Mouse (Mus musculus) spleen, postnatal 4 days (tissue): ENCODE measurements around the gene Mybbp1a.
"Not testable (repeated sequence)": the region's sequence is repeated elsewhere in the genome, so short reads cannot be mapped to it uniquely, and the experiment has no call there.

Source experiments
- DNase-seq, 2 experiments: peaks; one replicate each; pipeline ENCODE4 v3.0.0; 2022; ENCODE audit warnings: low spot score in 2 of 2

Mybbp1a gene

GRCm38 (mm10) chr11:72413016-72413415 lies 28.1 kb upstream of the Mybbp1a start:
- no peak for DNase-seq

DNA sequence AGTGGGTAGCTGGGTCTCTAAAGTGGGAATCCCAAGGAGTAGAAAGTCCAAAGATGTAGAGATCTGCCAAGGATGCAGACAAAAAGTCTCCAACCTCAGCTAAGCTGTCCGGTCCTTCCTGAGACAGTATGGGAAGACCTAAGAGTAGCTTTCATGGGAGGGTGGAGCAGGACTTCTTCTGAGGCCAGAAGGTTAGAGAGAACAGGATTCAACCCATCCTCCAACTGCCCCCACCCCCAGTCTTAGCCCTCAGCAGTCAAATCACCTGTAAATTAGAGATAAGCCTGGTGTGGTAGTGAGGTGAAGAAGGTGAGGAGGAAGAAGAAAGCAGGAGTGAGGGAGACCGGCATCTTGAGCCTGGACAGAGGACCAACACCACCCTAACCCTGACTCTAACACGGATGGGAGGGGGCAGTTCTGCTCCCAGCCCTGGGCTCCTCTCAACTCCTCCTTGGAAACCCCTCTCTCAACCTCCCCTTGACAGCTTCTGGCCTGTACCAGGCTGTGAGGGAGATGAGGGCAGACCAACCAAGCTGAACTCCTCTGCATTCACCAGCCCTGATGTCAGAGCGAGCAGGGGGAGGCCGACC lies 27.5 kb upstream of the Mybbp1a start:
- DNase-seq, result no peak

DNA sequence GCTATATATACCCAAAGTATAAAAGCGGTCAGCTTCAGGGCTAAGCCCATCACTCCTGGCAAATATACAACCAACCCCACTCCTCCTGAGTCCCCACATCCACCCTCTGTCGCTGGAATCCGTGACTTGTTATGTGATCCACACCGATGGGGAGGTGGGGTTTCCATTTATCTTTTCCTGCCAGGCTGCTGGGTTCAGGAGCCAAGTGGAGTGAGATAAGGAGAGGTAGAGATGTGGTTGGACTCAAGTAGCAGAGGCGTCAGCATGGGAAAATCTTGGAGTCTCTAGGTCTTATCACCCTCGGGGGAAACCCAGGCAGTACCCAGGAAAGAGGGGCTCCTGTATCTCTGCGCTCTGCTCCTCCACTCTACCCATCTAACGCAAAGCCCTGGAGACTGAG lies 26.0 kb upstream of the Mybbp1a start:
- DNase-seq, result no peak

GRCm38 (mm10) chr11:72416666-72417065 lies 24.5 kb upstream of the Mybbp1a start:
- DNase-seq, result no peak

- no peak for DNase-seq
Observed at GRCm38 (mm10) chr11:72417376-72417775, 23.8 kb upstream of the Mybbp1a start.

GRCm38 (mm10) chr11:72418227-72418626 lies 22.9 kb upstream of the Mybbp1a start:
- no peak for DNase-seq

GRCm38 (mm10) chr11:72419006-72419405 lies 22.1 kb upstream of the Mybbp1a start:
- no peak for DNase-seq

- DNase-seq, result no peak
Observed at GRCm38 (mm10) chr11:72420460-72421122, 20.6 kb upstream of the Mybbp1a start.

GRCm38 (mm10) chr11:72421518-72422278 lies 19.5 kb upstream of the Mybbp1a start:
- no peak for DNase-seq

DNA sequence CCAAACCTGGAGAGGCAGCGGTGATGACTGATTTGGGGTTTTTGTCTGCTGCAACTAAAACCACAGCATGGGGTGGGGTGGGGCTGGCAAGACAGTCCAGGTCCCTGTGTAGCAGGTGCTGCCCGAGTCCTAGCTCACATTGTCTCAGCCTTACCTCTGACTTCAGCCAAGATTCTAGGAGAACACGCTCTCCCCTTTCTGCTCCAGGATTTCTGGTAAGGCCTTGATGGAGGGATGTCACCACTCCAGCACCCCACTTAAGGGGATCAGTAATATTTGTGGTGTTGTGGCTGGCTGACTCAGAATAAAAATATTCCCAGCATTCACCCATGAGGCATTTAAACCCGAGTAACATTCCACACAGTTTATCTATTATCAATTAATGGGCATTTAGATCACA lies 17.5 kb upstream of the Mybbp1a start:
- no peak for DNase-seq

DNA sequence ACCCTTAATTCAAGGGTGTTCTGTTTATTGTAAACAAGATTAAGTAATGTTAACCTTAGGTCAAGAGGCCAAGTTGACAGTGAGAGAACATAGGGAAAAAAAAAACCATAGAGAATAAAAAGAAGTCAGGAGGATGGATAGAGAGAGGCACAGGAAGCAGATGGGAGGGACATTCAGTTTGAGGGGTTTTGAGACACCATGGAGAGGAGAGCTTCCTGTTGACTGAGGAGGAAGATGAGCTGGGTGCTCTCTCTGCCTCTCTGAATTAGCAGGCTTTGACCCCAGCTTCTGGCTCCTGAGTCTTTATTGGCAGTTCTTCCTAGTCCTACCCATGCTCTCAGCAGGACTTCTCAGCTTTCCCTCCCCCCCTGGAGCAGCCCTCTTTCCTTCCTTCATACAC lies 16.0 kb upstream of the Mybbp1a start:
- no peak for DNase-seq

GRCm38 (mm10) chr11:72426884-72427283 lies 14.3 kb upstream of the Mybbp1a start:
- DNase-seq, result no peak

DNA sequence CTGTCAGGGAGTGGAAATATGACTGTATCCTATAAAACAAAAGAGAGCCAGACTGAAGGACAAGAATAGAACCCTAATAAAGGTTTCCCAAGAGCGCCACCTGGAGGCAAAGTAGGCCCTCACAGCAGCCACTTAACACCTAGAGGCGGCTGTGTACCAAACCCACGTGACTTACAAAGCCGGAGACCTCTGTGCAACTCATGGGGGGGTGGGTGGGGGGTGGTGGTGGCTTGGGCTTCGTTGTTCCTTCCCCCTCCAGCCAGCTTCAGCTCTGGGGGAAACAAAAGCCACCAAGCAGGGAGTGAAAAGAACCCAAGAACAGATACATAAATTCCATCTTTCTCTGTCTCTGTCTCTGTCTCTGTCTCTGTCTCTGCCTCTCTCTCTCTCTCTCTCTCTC lies 12.5 kb upstream of the Mybbp1a start:
- peak; percentile 78 to 94 for DNase-seq

DNA sequence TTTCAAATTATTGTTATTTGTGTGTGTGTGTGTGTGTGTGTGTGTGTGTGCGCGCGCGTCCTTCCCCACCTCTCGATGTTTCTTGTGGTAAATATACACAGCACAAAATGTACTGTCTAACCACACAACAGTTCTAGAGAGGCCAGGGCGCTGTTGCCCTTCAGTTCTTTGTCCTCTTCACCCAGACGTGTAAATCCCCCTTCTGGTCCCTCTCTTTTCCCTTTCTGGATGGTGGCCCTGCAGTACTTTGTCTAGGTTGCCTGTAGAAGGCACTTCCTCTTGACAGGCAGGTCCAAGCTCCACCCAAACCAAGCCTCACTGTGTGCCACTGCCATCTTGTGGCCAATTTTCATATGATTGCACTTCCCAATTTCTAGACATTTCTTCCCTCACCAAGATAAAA lies 11.9 kb upstream of the Mybbp1a start:
- peak; percentile 78 to 85 for DNase-seq

- not testable (repeated sequence) for DNase-seq
Observed at GRCm38 (mm10) chr11:72430311-72431068, 10.7 kb upstream of the Mybbp1a start.

- DNase-seq, result no peak
Observed at GRCm38 (mm10) chr11:72434963-72435693, 6.0 kb upstream of the Mybbp1a start, which contains the start of gene Ggt6. Ggt6 (plus strand) TSS chr11:72435526.

GRCm38 (mm10) chr11:72435694-72436045 lies 5.5 kb upstream of the Mybbp1a start:
- no peak for DNase-seq

DNA sequence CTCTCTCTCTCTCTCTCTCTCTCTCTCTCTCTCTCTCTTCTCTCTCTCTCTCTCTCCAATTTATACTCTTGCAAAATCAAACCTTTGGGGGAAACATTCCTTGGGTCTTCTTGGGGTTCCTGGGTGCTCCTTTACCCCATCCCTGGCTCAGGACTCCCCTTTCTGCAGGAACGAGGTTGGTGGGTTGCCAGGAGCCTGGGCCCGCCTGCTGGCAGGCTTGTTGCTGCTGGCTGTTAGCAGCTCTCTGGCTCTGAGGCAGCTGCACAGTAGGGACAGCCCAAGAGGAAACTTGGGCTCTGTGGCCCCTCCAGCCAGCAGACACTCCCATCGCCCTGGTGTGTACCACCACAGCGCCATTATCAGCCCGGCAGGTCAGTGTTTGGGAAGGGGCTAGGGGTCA lies 4.9 kb upstream of the Mybbp1a start:
- DNase-seq, result no peak

GRCm38 (mm10) chr11:72436756-72437650 lies 4.2 kb upstream of the Mybbp1a start:
- DNase-seq, result no peak

GRCm38 (mm10) chr11:72438411-72438810 lies 2.7 kb upstream of the Mybbp1a start:
- DNase-seq, result no peak

- not testable (repeated sequence) for DNase-seq
Observed at GRCm38 (mm10) chr11:72440597-72440964, 574 bp upstream of the Mybbp1a start.
